Mouse (Mus musculus) G1E (cell line): ENCODE measurements at regions not wholly inside any gene's neighbourhood (a gene's known extent, or its start where the extent isn't known, plus 50 kb on each side); places are given as distances from the start of the nearest gene placed in this dataset.
"Not testable (repeated sequence)": the region's sequence is repeated elsewhere in the genome, so short reads cannot be mapped to it uniquely, and the experiment has no call there.

Source experiments
- ATAC-seq: 2 replicates; pipeline ENCODE4 v1.8.0; 2016; ENCODE audit warnings: mild to moderate bottlenecking; ENCODE audit not compliant: insufficient number of reproducible peaks, poor library complexity, low FRiP score, severe bottlenecking; ENCODE audit errors: extremely low read depth
- DNase-seq: peaks from one replicate; pipeline ENCODE4 v3.0.0; 2012; ENCODE audit warnings: low spot score
- H3K27me3 ChIP-seq: 2 replicates; pipeline ENCODE4 v1.6.1; 2012; ENCODE audit warnings: mild to moderate bottlenecking, low read length, inconsistent platforms; ENCODE audit not compliant: insufficient read depth
- H3K36me3 ChIP-seq: replicated peaks from 2 replicates; pipeline ENCODE3; 2012; ENCODE audit warnings: mild to moderate bottlenecking, inconsistent platforms
- H3K4me1 ChIP-seq: 2 replicates; pipeline ENCODE4 v1.6.1; 2012; ENCODE audit warnings: low read depth, low read length, inconsistent platforms, mixed read lengths; ENCODE audit not compliant: insufficient read depth
- H3K4me3 ChIP-seq: 2 replicates; pipeline ENCODE4 v1.5.1; 2012; ENCODE audit warnings: low read depth, mild to moderate bottlenecking, inconsistent platforms, low read length, moderate library complexity, mixed read lengths
- H3K9me3 ChIP-seq: replicated peaks from 2 replicates; pipeline ENCODE4 v1.6.1; 2012; ENCODE audit warnings: inconsistent platforms
- CTCF ChIP-seq: IDR thresholded peaks from 2 replicates; pipeline ENCODE4 v1.5.1; 2012; ENCODE audit warnings: low read depth, low read length, inconsistent platforms, mixed read lengths
- GATA1 ChIP-seq: IDR thresholded peaks from 2 replicates; pipeline ENCODE4 v1.6.1; 2012; ENCODE audit warnings: borderline replicate concordance, low read length, inconsistent platforms, mixed read lengths
- GATA2 ChIP-seq: IDR thresholded peaks from 2 replicates; pipeline ENCODE4 v1.6.1; 2012; ENCODE audit warnings: low read depth, low read length, inconsistent platforms, borderline replicate concordance
- POLR2AphosphoS5 ChIP-seq: IDR thresholded peaks from 2 replicates; pipeline ENCODE4 v1.6.1; 2012; ENCODE audit warnings: low read depth, low read length, inconsistent platforms; ENCODE audit not compliant: insufficient replicate concordance
- TAL1 ChIP-seq: conservative IDR thresholded peaks from 2 replicates; pipeline ENCODE4 v1.6.1; 2012; ENCODE audit warnings: low read depth, low read length, inconsistent platforms, mixed read lengths

DNA sequence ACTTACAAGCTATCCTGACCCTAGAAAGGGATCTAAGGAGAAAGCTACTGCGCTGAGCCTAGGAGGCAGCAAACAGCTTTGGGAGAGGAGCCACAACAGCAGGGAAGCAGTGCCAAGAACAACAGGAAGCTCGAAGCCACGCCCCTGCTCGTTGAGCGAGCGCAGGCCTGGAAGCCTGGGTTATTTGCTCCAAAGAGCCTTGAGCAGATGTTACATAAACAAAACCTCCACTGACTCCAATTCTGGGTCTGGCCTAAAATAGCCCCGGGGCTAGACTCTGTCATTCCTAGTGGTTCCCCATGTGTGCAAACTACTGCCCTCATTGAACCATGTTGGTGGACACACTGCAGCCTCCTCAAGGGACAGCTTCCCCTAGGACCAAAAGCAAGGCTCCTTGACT lies 89.6 kb upstream of the Lnx1 start:
- DNase-seq = no peak
- no peak for TF ChIP-seq TAL1
- TF ChIP-seq CTCF = no peak
- TF ChIP-seq POLR2AphosphoS5 = no peak
- no peak for TF ChIP-seq GATA1
- no peak for TF ChIP-seq GATA2
- ATAC-seq = no peak
- no peak overlapping the region for H3K4me3 ChIP-seq
- H3K4me1 ChIP-seq = peaks cover 8% of the 10 kb centered on the region
- H3K27me3 ChIP-seq = peaks cover 29% of the 10 kb centered on the region
- no peaks in the 10 kb centered on the region for H3K9me3 ChIP-seq
- H3K36me3 ChIP-seq = no peaks in the 10 kb centered on the region

DNA sequence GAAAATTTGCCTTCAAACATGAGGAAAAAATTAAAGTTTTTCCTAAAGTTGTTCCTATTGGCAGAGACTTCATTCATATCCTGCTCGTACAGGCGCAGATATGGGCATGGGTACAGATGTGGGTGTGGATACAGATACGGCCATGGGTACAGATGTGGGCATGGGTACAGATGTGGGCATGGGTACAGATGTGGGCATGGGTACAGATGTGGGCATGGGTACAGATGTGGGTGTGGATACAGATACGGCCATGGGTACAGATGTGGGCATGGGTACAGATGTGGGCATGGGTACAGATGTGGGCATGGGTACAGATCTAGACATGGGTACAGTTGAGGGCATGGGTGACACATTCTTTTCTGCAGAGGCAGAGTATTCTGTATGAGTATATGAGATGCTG lies 87.8 kb upstream of the Lnx1 start:
- not testable (repeated sequence) for H3K4me3 ChIP-seq
- peaks cover 25% of the 10 kb centered on the region for H3K27me3 ChIP-seq

DNA sequence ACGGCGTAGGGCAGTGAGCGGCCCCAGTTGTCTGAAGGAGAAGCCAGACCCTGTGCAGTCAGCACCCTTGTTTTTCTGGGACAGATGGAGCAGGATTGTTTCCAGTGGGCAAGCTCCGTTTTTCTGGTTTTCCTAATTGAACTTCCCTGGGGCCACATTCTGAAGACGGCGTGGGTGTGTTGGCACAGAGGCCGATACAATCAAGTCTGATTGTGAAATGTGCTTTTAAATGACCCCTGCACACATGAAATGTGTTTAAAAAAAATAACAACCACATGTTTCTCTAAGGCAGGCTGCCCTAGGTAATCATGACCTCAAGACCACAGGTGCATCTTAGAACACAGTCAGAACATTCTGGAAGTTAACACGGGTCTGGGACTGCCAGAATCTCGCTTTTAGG lies 81.2 kb upstream of the Lnx1 start:
- Histone ChIP-seq H3K27me3 (peaks cover 9% of the 10 kb centered on the region), H3K36me3 (no peaks in the 10 kb centered on the region), H3K4me3 (no peak overlapping the region), H3K9me3 (no peaks in the 10 kb centered on the region), H3K4me1 (no peaks in the 10 kb centered on the region)
- TF ChIP-seq GATA1 = no peak
- no peak for TF ChIP-seq CTCF
- TF ChIP-seq TAL1 = no peak
- no peak for ATAC-seq
- no peak for DNase-seq

More for the DNA sequence above, 87.8 kb upstream of the Lnx1 start:
- H3K36me3 ChIP-seq, H3K9me3 ChIP-seq, DNase-seq, H3K4me1 ChIP-seq, ATAC-seq: not testable (repeated sequence)

DNA sequence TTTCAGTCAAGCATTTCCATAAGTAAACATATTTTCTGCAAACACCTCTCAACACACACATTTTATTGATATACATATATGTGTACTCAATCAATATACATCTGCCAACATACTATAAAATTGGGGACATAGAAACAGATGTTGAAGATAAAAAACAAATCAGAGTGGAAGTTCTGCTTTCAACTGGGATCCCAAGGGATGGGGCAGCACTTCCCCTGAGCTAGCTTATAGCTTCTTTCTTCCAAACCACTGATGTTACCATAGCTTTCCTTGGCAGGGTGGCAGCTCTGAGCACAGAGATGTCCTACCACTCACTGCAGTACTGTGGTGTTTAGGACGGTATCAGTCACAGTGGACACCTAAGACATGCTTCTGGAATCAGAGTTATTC lies 75.4 kb upstream of the Lnx1 start:
- Histone ChIP-seq H3K4me1 (no peaks in the 10 kb centered on the region), H3K27me3 (peaks cover 25% of the 10 kb centered on the region), H3K4me3 (no peak overlapping the region), H3K36me3 (no peaks in the 10 kb centered on the region), H3K9me3 (no peaks in the 10 kb centered on the region)
- ATAC-seq (no peak), DNase-seq (no peak)
- TF ChIP-seq POLR2AphosphoS5 (no peak), GATA2 (no peak), GATA1 (no peak)

DNA sequence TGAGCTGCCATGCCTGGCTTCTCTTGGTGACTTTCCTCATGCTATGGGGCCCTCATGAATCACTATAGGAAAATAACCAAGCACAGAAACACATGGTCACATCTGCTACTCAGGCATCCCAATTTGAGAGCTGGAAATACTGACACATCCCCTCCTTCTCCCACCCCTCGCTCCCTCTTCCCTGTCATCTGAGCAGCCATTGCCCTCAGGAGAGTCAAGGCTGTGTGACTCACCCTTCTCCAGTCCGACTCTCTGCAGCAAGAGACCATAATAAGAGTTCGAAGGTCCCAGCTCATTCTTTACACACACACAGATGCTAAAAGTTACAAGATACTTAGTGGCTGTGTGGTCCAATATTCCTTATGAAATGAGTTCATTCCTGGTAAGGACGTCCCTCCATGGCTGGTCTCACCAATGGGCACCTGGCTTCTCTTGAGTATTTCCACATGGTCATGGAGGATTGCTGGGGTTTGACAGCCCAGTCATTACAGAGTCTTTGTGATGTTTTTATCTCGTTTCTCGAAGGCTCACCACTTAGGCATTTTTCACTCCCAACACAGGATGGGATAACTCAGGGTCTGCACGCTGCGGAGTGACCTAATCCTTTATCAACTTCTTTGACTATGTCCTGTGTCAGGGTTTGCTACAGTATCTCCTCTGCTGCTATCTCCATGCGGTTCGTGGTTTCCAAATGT lies 74.8 kb upstream of the Lnx1 start:
- TF ChIP-seq GATA2 (no peak), POLR2AphosphoS5 (no peak), CTCF (no peak), GATA1 (no peak), TAL1 (no peak)
- DNase-seq (no peak), ATAC-seq (no peak)
- Histone ChIP-seq H3K4me3 (no peak overlapping the region), H3K36me3 (no peaks in the 10 kb centered on the region), H3K27me3 (peaks cover 26% of the 10 kb centered on the region), H3K9me3 (no peaks in the 10 kb centered on the region), H3K4me1 (no peaks in the 10 kb centered on the region)

DNA sequence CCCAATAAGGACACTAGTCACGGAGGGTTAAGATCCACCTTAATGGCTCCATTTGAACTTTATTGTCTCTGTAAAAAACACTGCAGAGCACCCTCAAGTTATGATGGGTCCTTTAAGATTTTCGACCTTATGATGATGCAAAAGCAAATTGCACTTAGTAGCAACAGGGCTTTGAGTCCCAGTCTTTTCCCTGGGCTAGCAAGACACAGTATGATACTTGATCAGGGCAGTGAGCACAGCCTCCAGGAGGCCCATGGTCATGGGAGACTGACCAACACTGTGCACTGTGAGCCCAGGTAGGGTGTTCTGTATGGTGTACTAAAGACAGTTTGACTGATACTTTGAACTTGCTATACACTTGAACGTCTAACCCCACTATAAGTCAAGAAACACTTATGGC lies 73.4 kb upstream of the Lnx1 start:
- DNase-seq (no peak), ATAC-seq (no peak)
- H3K27me3 ChIP-seq = peaks cover 33% of the 10 kb centered on the region
- no peak overlapping the region for H3K4me3 ChIP-seq
- no peaks in the 10 kb centered on the region for H3K9me3 ChIP-seq
- no peaks in the 10 kb centered on the region for H3K4me1 ChIP-seq
- TF ChIP-seq POLR2AphosphoS5 (no peak), TAL1 (no peak), GATA2 (no peak), CTCF (no peak), GATA1 (no peak)
- no peaks in the 10 kb centered on the region for H3K36me3 ChIP-seq

DNA sequence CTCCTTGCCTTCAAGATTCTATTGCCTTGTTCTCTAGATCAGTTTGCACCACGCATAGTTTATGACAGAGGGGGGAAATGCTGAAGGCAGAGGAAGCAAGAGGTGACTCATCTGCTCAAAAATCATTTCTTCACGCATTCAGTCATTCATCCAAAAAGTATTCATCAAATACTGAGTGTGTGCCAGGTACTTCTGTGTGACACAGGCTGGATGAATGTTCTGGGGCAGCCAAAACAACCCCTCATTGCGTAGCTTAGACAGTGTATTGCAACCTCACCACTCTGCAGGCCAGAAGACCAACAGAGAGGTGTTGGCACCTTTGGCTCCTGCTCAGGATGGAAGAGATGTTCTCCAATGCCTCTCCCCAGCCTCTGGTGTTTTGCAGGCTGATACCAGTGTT lies 72.9 kb upstream of the Lnx1 start:
- TF ChIP-seq TAL1 (no peak), CTCF (no peak), POLR2AphosphoS5 (no peak), GATA1 (no peak), GATA2 (no peak)
- ATAC-seq = no peak

More for the DNA sequence above, 72.9 kb upstream of the Lnx1 start:
- DNase-seq = no peak
- Histone ChIP-seq H3K4me1 (no peaks in the 10 kb centered on the region), H3K36me3 (no peaks in the 10 kb centered on the region), H3K4me3 (no peak overlapping the region), H3K9me3 (no peaks in the 10 kb centered on the region), H3K27me3 (peaks cover 34% of the 10 kb centered on the region)
